Mouse (Mus musculus) left cerebral cortex, adult 8-10 months (tissue): ENCODE measurements around the gene Olfr718-ps1. TPM values are rescaled to one million over a fixed set of nuclear protein-coding genes. Genes with fewer than 3 reads are reported as not detected.
"Not testable (repeated sequence)": the region's sequence is repeated elsewhere in the genome, so short reads cannot be mapped to it uniquely, and the experiment has no call there.

Source experiments
- DNase-seq, 2 experiments: peaks; one replicate each; pipeline ENCODE4 v3.0.0; 2022; ENCODE audit warnings: low spot score in 2 of 2
- total RNA-seq, 4 experiments: library from RNA; stranded (reverse); gene quantifications; 2 replicates each; pipeline ENCODE4 v1.2.4; 2022

The Olfr718-ps1 gene
- total RNA-seq, result under 1 TPM; 0.07 to 0.21 (median 0.14) TPM

GRCm38 (mm10) chr5:143147481-143147880 lies at the start of gene Olfr718-ps1:
Gene Olfr718-ps1, minus strand, starts transcription at chr5:143147581.
- no peak for DNase-seq

GRCm38 (mm10) chr5:143196506-143196905 lies 49.1 kb upstream of the Olfr718-ps1 start:
- DNase-seq, result no peak

DNA sequence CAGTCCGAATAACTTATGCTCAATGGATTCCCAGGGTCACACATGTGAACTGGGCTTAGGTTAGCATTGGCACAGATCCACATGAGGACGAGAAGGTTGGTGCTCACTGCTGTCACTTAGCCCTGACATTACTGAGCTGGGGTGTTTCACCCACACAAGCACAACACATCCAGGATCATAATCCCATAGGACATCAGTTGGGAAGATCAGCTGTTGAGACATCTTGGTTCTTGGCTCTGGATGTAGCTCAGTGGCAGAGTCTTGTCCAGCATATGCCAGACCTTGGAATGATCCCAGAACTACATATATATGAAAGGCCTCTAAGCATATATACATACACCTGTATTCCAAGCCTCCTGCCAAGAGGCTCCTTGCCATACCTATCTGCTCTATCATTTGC lies 47.8 kb upstream of the Olfr718-ps1 start:
- DNase-seq, result no peak

DNA sequence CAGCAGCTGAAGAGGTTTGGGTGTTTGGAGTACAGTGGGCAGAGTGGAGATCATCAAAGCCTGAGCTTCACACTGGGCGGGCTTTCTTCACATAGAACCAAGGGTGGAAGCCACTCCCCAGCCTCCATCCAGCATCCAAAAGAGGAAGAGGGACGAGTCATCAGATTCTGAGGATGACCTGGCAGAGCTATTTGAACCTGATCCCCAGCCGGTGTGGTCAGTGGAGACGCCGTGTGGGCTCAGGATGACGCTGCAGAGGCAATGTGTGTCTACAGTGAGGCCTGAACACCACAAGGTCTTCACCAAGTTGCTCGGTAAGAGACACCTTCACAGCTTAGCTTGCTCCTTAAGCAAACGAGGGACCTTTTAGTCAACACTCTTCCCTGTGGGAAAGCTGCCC lies 47.4 kb upstream of the Olfr718-ps1 start:
- DNase-seq, result not testable (repeated sequence)

DNA sequence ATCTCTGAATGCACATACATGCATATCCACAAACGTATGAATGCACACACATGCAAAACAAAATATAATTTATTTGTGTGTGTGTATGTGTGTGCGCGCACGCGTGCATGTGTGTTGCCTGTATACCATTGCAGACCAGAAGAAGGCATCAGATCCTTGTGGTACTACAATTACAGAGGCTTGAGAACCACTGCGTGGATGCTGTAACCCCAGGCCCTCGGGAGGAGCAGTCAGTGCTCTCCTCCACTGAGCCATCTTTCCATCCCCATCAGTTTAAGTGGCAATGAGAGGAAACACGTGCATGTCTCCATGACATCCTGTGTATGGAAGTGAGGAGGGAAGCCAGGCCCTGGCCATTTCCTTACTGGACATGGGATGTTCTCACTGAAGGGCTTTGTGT lies 45.4 kb upstream of the Olfr718-ps1 start:
- DNase-seq, result no peak

DNA sequence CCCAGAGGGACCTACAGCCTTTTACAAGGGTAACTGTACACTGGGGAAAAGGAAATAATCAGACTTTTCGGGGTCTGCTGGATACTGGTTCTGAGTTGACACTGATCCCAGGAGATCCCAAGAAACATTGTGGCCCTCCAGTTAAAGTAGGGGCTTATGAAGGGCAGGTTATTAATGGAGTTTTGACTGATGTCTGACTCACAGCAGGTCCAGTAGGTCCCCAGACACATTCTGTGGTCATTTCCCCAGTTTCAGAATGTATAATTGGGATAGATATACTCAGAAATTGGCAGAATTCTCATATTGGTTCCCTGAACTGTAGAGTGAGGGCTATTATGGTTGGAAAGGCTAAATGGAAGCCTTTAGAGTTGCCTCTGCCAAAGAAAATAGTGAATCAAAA lies 40.6 kb upstream of the Olfr718-ps1 start:
- DNase-seq, result not testable (repeated sequence)

GRCm38 (mm10) chr5:143180255-143181076 lies 33.1 kb upstream of the Olfr718-ps1 start, which contains the start of the genes Rbak and Spdye4b:
Gene Rbak, minus strand, starts transcription at chr5:143180775.
Gene Spdye4b, plus strand, starts transcription at chr5:143181017.
- peak; percentile 88 to 94 for DNase-seq

DNA sequence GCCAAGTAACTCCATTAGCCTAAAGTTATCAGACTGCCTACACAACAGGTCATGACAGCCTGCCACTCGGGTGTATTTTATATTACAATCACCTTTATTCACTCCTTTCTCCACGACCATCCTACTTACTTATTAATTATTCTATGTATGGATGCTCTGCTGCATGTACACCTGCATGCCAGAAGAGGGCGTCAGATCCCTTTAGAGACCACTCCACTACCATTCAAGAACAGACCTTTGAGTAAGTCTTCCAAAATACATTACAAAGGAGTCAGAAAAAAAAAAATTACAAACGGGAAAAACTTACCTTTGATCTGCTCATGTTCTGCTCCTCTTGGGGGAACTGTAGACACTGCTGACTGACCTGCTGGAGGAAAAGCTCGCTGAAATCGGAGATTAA lies 31.8 kb upstream of the Olfr718-ps1 start:
- no peak for DNase-seq

DNA sequence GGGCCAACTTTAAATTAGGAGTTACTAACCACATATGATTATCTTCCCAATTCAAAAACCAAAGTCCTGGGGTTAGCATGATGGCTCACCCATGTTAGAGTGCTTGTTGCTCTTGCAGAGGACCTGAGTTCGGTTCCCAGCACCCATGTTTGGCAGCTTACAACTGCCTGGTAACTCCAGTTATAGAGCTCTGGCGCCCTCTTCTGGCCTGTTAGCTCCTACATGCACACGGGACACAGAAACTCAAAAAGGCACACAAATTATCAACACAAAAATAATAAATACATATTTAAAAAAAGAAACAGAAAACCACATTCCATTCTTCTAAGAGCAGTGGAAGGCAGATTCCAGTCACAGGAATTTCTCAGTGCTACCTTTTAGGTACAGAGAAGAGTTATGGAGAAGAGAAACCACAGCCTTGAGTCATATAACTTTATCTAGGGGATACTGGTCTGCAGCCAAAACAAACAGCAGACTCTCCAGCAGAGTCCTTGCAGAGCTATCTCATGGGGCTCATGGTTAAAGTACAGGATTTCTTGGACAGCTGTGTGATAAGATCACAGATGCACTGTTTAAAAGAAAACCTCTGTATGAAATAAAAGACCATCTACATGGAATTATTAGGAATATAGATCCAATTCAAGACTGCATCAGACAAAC lies 30.3 kb upstream of the Olfr718-ps1 start:
- no peak for DNase-seq

DNA sequence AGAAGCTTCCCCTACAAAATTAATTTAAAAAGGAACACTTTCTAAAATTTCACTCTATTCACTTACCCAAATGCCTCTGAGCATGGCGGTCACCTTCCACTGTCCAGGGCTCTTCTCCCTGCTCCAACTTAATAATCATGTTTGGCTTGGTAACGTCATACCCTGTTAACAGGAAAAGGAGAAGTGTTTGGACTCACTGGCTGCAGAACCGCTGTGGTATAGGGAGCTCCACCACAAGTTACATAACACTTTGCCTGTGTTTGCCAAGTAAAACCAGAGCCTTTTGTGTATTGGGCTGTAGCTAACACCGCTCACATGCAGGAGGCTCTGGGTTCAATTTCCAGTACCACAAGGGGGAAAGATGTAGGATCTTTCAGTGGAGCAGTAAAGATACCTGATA lies 28.6 kb upstream of the Olfr718-ps1 start:
- DNase-seq, result no peak

GRCm38 (mm10) chr5:143165508-143166070 lies 18.2 kb upstream of the Olfr718-ps1 start:
- no peak for DNase-seq

- no peak for DNase-seq
These were observed 8.2 kb upstream of the Olfr718-ps1 start for GRCm38 (mm10) chr5:143155534-143155933.

GRCm38 (mm10) chr5:143153756-143154155 lies 6.4 kb upstream of the Olfr718-ps1 start:
- no peak for DNase-seq

DNA sequence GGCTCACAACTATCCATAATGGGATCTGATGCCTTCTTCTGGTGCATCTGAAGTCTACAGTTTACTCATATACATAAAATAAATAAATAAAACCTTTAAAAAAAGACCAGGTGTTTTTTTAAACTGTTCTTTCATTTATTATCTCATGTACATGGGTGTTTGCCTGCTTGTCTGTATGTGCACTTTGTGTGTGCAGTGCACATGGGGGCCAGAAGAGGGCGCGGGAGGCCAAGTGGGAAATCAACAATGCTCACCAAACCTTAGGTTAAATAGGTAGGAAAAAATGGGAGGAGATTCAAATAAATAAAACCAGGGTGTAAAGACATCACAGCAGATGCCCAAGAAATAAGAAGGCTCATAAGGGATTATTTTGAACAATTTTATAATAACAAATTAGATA lies 2.7 kb upstream of the Olfr718-ps1 start:
- no peak for DNase-seq

- no peak for DNase-seq
These were observed 2.2 kb upstream of the Olfr718-ps1 start for GRCm38 (mm10) chr5:143149536-143149935.

GRCm38 (mm10) chr5:143148661-143149060 lies 1.3 kb upstream of the Olfr718-ps1 start:
- DNase-seq, result no peak

DNA sequence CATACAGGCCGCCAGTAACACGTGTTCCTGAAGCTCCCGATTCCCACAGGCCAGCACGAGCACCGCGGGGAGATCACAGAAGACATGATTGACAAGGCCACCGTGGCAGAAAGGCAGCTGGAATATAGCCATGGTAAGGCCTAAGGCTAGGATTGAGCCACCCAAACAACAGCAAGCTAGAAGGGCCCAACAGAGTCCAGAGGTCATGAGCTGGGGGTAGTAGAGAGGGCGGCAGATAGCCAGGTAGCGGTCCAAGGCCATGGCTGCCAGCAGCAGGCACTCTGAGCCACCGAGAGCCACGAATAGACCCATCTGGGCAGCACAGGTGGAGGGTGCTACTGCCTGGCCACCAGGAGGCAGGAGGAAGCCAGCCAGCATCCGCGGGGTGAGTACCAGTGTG lies 9.8 kb downstream of the Olfr718-ps1 start:
- no peak for DNase-seq

- no peak for DNase-seq
These were observed 12.3 kb downstream of the Olfr718-ps1 start for GRCm38 (mm10) chr5:143135042-143135441.

DNA sequence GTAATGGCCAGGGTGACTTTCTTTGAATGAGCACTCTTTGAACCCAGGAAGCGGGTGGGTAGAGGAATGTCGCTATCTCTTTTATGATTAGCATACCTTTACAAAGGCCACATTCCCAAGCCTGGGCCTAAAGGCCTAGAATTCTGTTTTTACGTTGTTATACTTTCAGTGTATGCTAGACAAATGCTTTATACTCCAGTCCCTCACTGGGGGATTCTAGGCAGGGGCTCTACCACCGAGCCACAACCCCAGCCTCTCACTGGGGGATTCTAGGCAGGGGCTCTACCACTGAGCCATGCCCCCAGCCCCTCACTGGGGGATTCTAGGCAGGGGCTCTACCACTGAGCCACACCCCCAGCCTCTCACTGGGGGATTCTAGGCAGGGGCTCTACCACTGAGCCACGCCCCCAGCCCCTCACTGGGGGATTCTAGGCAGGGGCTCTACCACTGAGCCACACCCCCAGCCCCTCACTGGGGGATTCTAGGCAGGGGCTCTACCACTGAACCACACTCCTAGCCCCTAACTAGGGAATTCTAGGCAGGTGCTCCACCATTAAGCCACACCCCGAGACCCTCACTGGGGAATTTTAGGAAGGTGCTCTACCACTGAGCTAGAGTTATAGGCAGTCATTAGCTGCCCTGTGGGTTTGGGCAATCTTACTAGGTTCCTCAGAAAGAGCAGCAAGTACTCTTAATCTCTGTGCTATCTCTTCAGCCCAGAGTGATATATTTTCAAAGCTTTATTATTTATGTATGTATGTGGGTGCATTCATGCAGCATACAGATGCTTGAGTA lies 13.0 kb downstream of the Olfr718-ps1 start:
- not testable (repeated sequence) for DNase-seq

- DNase-seq, result no peak
These were observed 14.4 kb downstream of the Olfr718-ps1 start for GRCm38 (mm10) chr5:143132935-143133514.

- no peak for DNase-seq
These were observed 17.0 kb downstream of the Olfr718-ps1 start for GRCm38 (mm10) chr5:143130342-143130741.
